Mouse (Mus musculus) liver, postnatal 0 days (tissue): ENCODE results near the gene Treh.

Source experiments
- CTCF ChIP-seq: sonication (generic); IDR thresholded peaks from 2 replicates; pipeline ENCODE4 v1.5.1; 2016; ENCODE audit warnings: antibody characterized with exemption, low read depth
- EP300 ChIP-seq: IDR thresholded peaks from 2 replicates; pipeline ENCODE4 v1.6.1; 2016; ENCODE audit warnings: antibody characterized with exemption, low read depth, mild to moderate bottlenecking

- TF ChIP-seq CTCF: no peak
- no peak for TF ChIP-seq EP300
Observed at GRCm38 (mm10) chr9:44717822-44718242, 44.8 kb downstream of the Treh start.
